Mouse (Mus musculus) megakaryocyte, embryonic 14.5 days (primary cell): Measurements from ENCODE around the gene Foxj1.

ENCODE experiments used
- FLI1 ChIP-seq: IDR thresholded peaks from 2 replicates; pipeline ENCODE4 v1.6.1; 2012; ENCODE audit warnings: low read length, inconsistent platforms, mixed read lengths
- GATA1 ChIP-seq: IDR thresholded peaks from 3 replicates; pipeline ENCODE4 v1.6.1; 2012; ENCODE audit warnings: mixed read lengths, low read length, inconsistent platforms, borderline replicate concordance

- no peak for TF ChIP-seq GATA1
- TF ChIP-seq FLI1, result no peak
Observed at GRCm38 (mm10) chr11:116330211-116330518, 5.0 kb downstream of the Foxj1 start.
